Mouse (Mus musculus): Measurements from ENCODE around the gene Prps1. TPM values are rescaled to one million over a fixed set of nuclear protein-coding genes. Genes with fewer than 3 reads are reported as not detected.
"Not testable (repeated sequence)": the region's sequence is repeated elsewhere in the genome, so short reads cannot be mapped to it uniquely, and the experiment has no call there.

Prps1 gene
- polyA plus RNA-seq, 1 experiment from 2014 or later, result 71.9 TPM

DNA sequence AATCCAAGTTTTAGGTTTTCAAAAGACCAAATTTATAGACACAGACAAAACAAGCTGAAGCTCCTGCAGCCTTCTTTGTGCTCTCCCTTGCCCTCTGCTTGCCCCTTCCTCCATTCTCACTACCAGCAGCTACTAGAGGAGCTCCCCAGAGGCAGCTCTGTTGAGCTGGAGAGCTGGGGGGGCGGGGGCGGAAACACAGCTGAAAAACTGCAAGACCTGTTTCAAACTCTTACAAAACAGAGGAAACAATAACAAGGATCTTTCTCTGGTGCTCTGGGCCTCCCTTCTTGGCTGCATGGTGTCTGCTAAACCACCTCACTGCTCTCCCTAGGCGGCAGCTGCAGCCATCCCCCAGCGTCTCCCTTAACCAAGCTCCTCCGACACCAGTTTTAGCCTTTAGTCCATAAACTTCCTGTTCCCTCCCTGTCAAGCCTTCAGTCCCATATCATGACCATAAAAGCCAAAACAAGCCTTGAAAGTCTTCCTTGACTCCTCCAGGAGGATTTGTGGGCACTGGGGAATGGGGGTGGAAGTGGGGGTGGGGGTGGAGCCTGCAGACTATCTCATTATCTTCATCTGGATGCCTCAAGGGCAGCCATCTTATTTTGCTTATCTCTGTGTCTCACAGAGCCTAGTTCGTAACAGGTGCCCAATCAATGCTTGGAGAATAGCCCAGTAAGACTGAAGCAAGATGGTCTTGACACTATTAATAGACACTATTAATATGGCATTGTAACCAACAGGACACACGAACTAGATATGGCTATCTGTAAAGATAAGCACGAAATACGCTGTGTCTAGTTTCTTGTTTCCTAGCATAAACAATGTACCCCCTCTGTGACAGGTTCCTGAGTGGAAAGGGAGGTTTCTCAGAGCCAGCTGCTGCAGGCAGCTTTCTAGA is 45.2 kb downstream of the Prps1 start:
- DNase-seq (ENCODE audit: low spot score), result no peak

DNA sequence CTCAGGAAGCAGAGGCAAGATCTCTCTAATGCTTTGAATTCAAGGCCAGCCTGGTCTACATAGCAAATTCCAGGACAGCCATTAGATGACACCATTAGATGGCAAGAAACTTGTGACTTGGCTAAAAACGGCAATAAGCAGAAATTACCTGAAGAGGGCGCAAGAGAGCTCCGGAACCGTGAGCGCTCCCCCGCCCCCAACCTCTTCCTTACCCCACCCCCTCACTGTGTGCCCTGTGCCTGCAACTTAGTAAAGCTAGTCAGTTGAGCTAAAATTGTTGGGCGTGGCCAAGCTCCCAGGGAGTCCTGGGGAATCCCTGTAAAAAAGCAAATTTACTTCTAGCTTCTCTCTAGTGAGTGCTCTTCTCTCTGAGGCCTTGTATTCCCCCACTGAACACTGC is 47.5 kb downstream of the Prps1 start:
- peak; percentile 80 for DNase-seq (ENCODE audit: low spot score)

DNA sequence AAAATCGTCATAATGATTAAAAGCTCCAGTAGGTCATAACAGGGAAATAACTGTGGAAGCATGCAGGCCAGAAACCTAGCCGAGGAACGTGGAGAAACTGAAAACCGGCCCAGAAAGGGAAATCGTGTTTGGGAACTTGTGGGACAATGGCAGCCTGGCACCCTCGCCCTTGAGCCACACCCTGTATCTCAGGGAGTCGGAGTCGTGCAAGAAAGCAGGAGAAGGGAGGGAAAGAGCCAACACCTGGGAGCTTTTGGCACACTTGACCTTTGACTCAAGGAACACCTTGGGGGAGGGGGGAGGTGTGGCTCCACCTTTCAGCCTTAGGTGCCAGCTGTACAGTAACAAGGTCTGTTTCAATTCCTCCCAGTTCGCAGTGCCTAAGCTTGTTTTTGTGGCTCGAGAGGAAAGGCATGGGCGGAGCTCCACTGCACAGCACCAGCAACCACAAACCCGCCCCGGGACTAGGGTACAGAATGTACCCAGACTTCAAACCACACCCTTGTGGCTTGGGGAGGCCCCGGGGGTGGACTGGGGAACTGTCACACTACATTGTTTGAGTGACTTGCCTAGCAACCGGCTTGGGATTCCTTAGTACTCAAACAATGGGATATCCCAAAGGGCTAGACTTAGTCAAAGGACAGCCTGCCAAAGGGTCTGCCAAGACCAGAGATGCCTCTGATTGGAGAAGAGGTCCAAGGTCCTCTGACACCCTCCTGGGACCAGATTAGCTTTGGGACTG is 49.3 kb downstream of the Prps1 start:
- DNase-seq (ENCODE audit: low spot score), result peak; percentile 89

DNA sequence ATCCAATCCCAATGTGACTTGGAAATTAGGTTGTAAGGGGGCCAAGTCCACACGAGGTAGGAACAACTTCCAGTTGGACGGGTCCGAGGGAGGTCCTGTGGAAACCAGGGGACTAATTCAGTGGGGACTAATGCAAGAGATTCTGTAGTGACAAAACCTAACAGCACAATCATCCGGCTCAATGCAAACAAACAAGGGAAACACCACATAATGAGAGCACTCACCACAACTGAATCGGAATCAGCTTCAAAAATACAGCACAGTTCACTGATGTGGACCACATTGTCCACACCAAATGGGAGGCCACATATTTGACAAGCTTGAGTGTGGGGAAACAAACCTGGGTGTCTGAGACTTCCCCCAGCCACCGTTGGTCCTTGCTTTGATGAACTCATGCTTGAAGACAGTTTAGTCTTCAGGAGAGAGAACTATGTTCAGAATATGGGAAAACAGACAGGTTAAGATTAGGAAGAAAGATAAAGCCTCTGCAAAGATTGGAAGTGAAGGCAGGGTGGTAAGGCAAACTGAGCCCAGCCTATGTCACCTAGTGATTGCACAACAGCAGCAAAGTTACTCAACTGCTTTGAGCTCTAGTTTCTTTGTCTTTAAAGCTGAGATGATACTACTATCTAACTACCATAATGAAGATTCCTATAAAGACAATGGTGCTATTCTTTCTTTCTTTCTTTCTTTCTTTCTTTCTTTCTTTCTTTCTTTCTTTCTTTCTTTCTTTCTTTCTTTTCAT is 50.2 kb downstream of the Prps1 start:
- no peak for DNase-seq (ENCODE audit: low spot score)

DNA sequence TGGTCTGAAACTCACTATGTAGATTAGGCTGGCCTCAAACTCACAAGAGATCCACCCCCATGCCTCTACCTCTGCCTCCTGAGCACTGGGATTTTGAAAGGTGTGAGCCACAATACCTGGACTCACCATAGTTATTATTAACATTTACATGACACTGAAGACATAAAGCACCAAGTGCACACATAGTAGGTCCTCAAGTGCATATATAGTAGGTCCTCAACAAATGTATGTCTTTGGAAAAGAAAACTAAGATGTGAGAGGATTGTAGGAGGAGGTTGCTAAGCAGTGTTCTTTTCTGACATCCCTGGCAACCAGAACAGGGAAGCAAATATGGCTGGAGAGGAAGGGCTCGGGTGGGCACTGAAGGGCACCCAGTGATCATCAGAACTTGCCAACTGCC is 51.0 kb downstream of the Prps1 start:
- DNase-seq (ENCODE audit: low spot score), result no peak

DNA sequence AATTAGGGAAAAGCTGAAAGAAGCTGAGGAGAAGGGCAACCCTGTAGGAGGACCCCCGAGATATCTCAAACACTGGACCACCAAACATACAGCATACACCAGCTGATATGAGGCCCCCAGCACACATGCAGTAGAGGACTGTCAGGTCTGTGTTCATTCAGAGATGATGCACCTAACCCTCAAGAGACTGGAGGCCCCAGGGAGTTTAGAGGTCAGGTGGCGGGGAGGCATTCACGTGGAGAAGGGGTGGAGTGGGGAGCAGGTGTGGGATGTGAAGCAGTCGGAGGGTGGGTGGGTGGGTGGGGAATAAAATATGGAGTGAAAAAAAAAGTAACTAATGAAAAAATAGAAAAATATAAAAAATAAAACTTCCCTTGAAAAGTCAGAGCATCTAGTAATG is 52.4 kb downstream of the Prps1 start:
- not testable (repeated sequence) for DNase-seq (ENCODE audit: low spot score)

DNA sequence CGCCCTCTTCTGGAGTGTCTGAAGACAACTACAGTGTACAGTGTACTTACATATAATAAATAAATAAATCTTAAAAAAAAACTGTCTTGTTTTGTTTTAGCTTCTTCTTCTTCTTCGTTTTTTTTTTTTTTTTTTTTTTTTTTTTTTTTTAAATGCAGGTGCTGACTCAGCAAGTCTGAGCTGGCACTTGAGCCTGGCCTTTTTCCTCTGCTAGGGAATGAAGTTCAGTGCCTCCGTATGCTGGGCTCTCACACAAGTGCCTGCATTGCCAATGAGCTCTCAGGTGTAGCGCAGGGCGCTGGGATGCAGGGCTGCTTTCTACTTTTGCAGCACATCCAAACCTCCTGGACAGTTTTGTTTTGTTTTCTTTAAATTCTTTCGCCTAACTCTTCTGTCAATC is 53.4 kb downstream of the Prps1 start:
- DNase-seq (ENCODE audit: low spot score), result no peak

DNA sequence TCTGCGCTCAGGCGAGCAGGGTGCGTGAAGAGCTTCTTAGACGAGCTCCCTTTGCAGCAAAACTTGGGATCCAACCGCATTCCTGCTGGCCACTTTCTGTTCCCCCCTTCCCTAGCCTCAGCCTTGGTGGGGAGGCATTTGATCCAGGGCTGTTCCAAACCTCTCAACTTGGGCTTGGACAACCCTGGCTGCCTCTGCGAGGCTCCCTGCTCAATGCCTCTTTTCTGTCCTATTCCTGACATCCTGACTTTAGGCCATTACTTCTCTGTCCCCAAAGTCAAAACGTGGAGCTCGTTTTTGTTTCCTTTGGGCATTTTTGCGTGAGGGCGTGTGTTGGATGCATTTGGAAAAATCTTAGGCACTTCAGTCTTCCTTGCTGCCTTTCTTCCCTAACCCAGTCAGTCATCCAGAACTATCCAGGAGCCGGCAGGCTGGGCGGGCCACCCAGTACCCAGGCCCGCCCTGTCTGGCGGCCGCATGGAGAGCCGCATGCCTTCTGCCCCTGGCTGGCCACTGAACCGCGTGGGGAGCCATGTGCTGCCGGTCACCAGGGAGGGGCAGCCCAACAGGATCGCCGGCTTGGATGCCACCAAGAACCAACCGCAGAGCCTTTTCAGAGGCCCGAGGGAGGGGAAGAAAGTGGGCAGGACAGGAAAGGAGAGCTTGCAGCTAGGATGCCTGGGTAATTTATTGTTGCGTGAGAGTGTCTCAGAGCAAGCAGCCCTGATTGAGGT is 54.5 kb downstream of the Prps1 start:
- DNase-seq (ENCODE audit: low spot score), result no peak

DNA sequence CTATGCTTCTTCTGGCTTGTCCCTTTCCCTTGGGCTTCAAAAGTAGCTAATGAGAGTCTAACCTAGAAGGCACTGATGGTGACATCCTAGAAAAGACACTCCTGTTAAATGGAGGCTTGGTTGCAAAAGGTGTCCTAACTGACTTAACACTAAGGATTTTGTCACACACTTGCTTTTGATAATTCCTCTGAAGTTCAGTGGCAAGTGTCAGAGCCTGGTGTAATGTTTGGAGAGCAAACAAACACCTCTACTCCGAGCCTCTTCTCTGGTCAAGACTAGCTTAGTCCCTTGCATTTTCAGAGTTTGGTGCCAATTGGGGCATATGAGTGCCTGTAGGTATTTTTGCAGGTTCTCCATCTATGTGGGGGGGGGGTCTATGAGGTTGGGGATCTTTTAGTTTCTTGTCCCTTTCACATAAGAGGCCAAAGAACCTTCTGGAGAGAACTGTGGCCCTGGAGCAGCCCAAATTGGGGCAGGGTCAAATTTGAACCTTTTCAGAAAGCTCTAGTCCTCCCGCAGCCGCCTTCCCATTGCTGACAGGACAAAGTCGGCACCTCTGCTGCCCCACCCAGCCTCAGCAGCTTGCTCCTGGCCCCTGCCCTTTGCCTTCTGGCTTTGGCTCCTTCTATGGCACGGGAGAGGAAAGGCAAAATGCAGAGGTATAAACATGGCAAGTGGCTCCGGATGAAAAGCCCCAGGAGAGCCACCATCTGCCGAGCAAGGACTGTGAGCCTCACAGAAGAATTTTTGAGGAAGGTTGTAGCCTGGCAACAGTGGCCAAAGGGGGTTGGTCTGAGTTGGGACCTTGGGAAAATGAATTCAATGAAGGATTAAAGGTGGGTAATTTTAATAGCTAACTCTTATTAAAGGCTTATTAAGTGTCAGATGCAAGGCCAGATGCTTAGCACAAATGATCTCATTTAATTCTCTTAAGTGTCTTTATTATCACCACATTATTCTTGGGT is 55.6 kb downstream of the Prps1 start:
- DNase-seq (ENCODE audit: low spot score), result no peak

DNA sequence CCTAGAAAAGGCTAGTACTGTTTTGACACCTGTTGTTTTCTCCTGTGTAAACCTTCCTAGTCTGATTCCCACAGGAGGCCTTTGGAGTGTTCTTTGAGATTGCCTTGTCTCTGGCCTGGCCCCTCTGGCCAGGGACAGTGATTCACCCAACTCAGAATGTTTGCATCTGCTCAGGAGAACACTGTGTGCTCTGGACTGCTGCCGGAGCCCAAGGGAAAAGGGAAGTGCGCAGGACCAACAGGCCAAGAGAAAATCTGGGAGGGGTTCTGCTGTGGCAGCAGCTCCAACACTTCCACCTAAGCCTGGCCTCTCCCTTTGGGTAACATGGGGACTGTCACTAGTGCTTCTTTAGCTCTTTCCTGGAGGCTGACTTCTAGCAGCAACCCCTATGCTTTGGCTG is 57.0 kb downstream of the Prps1 start:
- no peak for DNase-seq (ENCODE audit: low spot score)

DNA sequence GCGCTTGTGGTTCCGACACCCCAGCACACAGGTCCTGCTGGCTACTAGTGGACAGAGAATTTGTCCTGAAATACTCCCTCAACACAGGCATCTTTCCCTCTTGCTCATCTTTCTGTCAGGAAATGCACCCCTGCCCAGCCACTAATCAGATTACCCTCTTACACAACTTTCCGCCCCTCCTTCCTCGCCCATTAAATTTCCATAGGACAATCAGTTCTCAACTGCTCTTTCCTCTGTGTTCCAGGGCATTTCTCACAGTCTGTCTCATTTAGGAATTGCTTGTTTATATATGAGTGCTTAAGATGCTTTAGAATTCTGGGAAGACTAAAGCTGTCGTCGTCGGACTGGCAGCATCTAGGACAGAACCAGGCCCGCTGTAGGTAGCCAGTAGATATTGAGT is 61.9 kb downstream of the Prps1 start:
- no peak for DNase-seq (ENCODE audit: low spot score)

DNA sequence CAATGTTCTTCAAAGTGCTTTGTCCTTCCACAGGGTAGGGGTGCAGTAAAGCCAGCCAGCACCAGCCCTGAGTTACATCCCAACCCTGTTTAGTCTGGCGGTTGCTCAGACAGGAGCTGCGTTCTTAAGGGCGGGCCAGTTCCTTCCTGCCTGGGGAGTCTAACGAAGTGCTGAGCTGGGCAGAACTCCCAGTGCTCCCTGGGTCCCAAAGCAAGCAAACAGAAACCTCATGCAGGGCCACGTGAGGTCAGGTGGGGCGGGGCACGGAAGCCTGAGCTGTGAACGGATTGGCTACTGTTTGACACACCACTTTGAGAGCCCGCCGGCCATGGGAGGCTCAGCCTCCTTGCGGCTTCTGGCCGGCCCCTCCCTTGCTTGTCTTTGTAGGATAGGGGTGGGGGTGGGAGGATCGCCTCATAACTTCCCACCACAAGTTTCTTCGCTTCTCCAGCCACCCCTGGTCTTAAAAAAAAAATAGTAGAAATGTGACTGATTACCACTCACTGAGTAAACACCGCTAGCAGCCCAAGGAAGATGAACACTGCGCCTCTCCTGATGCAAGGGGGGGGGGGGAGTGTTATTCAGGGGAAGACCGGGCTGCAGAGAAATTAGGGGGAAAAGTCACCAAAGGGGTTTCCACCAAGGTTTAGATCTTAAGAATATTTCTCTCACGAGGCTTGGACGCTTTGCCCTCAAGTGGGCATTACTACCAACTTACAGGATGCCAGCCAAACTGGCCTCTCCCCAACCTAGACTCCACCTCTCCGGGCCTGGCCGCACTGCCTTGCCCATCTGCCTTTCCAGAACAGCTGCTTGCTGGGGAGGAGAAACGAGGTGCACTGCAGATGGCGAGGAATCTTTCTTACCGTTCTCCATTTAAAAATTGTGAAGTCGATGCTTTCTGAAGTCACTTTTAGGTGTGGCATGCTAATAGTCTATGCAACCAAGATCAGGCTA is 64.0 kb downstream of the Prps1 start:
- DNase-seq (ENCODE audit: low spot score), result peak; percentile 82

DNA sequence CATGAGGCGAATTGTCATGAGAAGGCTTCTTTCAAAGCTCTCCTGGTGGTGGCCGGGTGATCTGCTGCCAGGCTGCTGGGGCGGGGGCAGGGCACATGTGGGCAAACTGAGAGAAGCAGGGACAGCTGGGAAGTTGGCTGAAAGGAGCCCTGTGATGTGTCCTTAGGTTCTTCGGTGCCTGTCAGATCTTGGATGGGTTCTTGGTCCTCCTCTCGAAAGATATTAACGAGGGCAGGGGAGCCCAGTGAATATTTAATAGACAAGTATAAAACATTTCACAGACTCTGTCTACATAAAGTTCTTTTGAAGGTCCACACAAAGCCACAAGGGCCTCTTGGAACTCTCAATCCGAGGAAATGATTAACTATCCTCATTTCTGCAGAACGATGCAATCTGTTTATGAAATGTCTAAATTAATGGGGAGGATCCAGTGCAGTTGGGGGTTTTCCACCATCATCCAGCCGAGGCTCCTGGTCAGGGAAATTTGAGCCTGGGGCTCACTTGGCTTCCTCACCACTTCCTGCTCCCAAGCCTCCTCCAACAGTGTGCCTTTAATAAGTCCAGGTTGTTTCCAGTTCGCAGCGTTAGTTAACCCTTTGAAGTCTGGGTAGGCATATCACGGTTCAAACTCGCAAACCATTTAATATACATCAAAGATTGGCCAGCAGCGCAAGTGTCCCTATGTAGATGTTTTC is 65.8 kb downstream of the Prps1 start:
- no peak for DNase-seq (ENCODE audit: low spot score)

DNA sequence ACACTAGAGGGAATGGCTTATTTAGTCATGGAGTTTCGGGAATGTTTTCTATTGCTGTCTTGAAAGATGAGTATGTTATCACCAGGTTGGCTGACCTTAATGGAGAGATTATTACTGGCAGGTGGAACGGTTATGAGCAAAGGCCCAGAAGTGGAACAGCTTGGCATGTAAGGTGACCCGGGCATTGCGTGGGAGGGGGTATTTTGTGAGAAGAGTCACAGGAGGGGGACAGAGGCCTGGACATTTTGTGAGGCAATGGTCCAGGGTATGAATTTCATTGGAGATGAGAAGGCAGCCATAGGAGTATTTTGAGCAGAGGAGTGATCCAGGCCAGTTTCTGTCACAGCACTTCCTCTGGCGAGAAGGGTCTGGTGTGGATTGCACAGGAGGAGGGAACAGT is 67.8 kb downstream of the Prps1 start:
- DNase-seq (ENCODE audit: low spot score), result no peak

Measured in thymus, postnatal 0 days (tissue).